Mouse (Mus musculus): ENCODE measurements at regions not wholly inside any gene's neighbourhood (a gene's known extent, or its start where the extent isn't known, plus 50 kb on each side); places are given as distances from the start of the nearest gene placed in this dataset.
"Not testable (repeated sequence)": the region's sequence is repeated elsewhere in the genome, so short reads cannot be mapped to it uniquely, and the experiment has no call there.

- not testable (repeated sequence) for TF ChIP-seq NRF1 (IDR thresholded peaks at IDR 0.05; ENCODE audit: low read depth, low read length); CTCF (conservative IDR thresholded peaks at IDR 0.05 in 1 of 2, IDR thresholded peaks at IDR 0.05 in 1 of 2; ENCODE audit: low read depth in 2 of 2, low read length in 2 of 2); KAT2A (IDR thresholded peaks at IDR 0.05; ENCODE audit: insufficient replicate concordance, low read length); ZKSCAN1 (IDR thresholded peaks at IDR 0.05; ENCODE audit: borderline replicate concordance, low read depth, low read length); POLR2A (IDR thresholded peaks at IDR 0.05; ENCODE audit: low read depth, low read length); EP300 (IDR thresholded peaks at IDR 0.05; ENCODE audit: low read length); TCF12 (IDR thresholded peaks at IDR 0.05; ENCODE audit: low read depth, low read length); USF1 (IDR thresholded peaks at IDR 0.05; ENCODE audit: low read depth, low read length); POLR2AphosphoS2 (IDR thresholded peaks at IDR 0.05; ENCODE audit: low read depth, low read length); CHD1 (IDR thresholded peaks at IDR 0.05; ENCODE audit: low read depth, low read length); NELFE (IDR thresholded peaks at IDR 0.05; ENCODE audit: low read depth, low read length)
These were observed 402.8 kb upstream of the Olfr1507 start for GRCm38 (mm10) chr14:52898310-52898709.
